Mouse (Mus musculus) heart, embryonic 10.5 days (tissue): ENCODE measurements around the gene Csrp1. TPM values are rescaled to one million over a fixed set of nuclear protein-coding genes. Genes with fewer than 3 reads are reported as not detected.

Experiments
- DNase-seq: peaks from one replicate; pipeline ENCODE4 v3.0.0-alpha.2; 2017; ENCODE audit warnings: low spot score
- H3K27ac ChIP-seq: fragments of 300-500 bp; sonication (generic); 2 replicates; pipeline ENCODE4 v1.5.1; 2016; ENCODE audit warnings: mild to moderate bottlenecking
- H3K27me3 ChIP-seq: fragments of 300-500 bp; sonication (generic); 2 replicates; pipeline ENCODE4 v1.6.1; 2016; ENCODE audit warnings: mild to moderate bottlenecking; ENCODE audit not compliant: poor library complexity, insufficient read depth, severe bottlenecking
- H3K36me3 ChIP-seq: fragments of 300-500 bp; sonication (generic); 2 replicates; pipeline ENCODE4 v1.6.1; 2016; ENCODE audit warnings: mild to moderate bottlenecking, moderate library complexity
- H3K4me1 ChIP-seq: fragments of 300-500 bp; sonication (generic); 2 replicates; pipeline ENCODE4 v1.6.1; 2016; ENCODE audit warnings: mild to moderate bottlenecking
- H3K4me3 ChIP-seq: fragments of 300-500 bp; sonication (generic); 2 replicates; pipeline ENCODE4 v1.5.1; 2016; ENCODE audit warnings: mild to moderate bottlenecking, moderate library complexity
- H3K9me3 ChIP-seq: fragments of 300-500 bp; sonication (generic); 2 replicates; pipeline ENCODE4 v1.6.1; 2016; ENCODE audit warnings: mild to moderate bottlenecking, moderate library complexity
- WGBS: fragments of 180-500 bp; shearing (Covaris S2); methylation state at CpG from one replicate; pipeline ENCODE4 v1.1.7; 2016; 5-methylcytosine and 5-hydroxymethylcytosine counted together
- polyA plus RNA-seq: library from polyadenylated mRNA; unstranded; fragments of >200 nt; fragmentation: Nextera tagmentation; extraction: Ambion mirVana; gene quantifications from 2 replicates; pipeline ENCODE4 v1.2.1, GENCODE M21; 2016

Csrp1 gene
- polyA plus RNA-seq, 1 experiment from 2014 or later, result 202 TPM

GRCm38 (mm10) chr1:135755913-135756312 is 36.1 kb downstream of the Csrp1 start:
- WGBS, result 81% methylated on average over 3 of the region's 3 CpGs
- Histone ChIP-seq H3K9me3 (no peaks in the 10 kb centered on the region), H3K27ac (no peak overlapping the region; the same call in 1 of the 2 replicates), H3K4me1 (peaks cover 17% of the 10 kb centered on the region), H3K27me3 (no peaks in the 10 kb centered on the region), H3K36me3 (peaks cover 15% of the 10 kb centered on the region), H3K4me3 (no peak overlapping the region)
- no peak for DNase-seq

DNA sequence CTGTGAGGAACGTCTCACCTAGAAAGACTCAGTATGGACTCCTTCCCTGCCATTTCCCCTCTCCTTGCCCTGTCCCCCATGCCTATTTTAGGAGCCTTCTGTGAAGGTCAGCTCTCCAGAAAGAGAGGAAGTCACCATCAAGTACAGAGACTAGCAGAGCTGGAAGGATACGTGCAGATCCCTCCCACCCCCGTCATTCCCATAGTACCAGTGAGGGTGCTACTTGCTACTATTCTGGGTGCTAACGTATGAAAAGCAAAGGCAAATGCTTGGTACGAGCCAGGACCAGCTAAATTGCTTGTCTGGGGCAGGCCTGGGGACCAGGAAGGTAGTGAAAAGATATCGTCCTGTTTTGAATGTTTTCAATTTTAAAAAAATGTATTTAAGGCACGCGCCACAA is 37.4 kb downstream of the Csrp1 start:
- H3K27ac ChIP-seq, result peak overlapping the region; percentile 67; the same call in 1 of the 2 replicates
- no peaks in the 10 kb centered on the region for H3K9me3 ChIP-seq
- 56% methylated on average over 8 of the region's 8 CpGs for WGBS

DNA sequence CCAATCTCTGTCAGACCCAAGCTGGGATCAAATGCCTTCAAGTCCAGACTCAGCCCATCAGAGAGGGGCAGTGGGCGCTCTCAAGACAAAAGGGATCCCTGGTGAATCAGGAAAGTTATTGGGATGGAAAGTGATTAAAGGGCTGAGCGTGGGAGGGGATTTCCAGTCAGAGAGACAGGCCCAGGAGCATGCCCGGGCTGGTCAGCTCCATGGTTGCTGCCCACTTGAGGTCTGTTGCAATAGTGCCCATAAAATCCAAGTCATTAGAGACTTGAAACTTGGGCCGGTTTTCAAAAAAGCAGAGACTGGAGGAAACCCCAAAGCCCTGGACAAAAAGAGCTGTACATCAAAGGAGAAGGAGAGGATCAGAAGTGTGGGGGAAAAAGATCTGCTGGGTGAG is 39.8 kb downstream of the Csrp1 start:
- Histone ChIP-seq H3K4me3 (no peak overlapping the region), H3K36me3 (no peaks in the 10 kb centered on the region), H3K27me3 (no peaks in the 10 kb centered on the region), H3K9me3 (no peaks in the 10 kb centered on the region), H3K4me1 (peaks cover 30% of the 10 kb centered on the region), H3K27ac (no peak overlapping the region)
- no peak for DNase-seq
- 80% methylated on average over 4 of the region's 4 CpGs for WGBS

More for the DNA sequence above, 37.4 kb downstream of the Csrp1 start:
- peaks cover 17% of the 10 kb centered on the region for H3K4me1 ChIP-seq
- H3K36me3 ChIP-seq, result peaks cover 1% of the 10 kb centered on the region; the same call in 1 of the 2 replicates
- no peak for DNase-seq
- H3K4me3 ChIP-seq, result no peak overlapping the region
- H3K27me3 ChIP-seq, result no peaks in the 10 kb centered on the region

DNA sequence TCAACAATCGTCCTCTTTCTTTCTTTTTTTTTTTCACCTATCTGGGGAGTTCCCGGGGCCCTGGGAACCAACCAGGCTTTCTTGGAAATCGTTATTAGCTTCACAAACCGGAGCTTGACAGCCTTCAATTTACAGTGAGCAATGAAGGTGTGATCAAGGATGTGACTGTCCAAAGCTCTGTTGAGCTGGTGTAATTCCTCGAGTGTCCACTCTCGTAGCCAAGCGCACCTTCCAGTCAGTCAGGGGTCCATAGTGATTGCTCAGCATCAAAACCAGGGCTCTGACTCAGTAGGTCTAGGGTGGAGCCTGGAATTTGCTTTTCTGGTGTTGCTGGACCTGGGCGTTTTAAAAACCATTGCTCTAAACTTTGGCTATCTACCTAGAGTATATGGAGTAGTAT is 40.4 kb downstream of the Csrp1 start:
- WGBS, result 59% methylated on average over 8 of the region's 8 CpGs
- Histone ChIP-seq H3K36me3 (no peaks in the 10 kb centered on the region), H3K9me3 (no peaks in the 10 kb centered on the region), H3K4me1 (peaks cover 35% of the 10 kb centered on the region), H3K27me3 (no peaks in the 10 kb centered on the region), H3K27ac (no peak overlapping the region), H3K4me3 (no peak overlapping the region)
- no peak for DNase-seq

- 89% methylated on average over 5 of the region's 5 CpGs for WGBS
- DNase-seq, result no peak
- H3K9me3 ChIP-seq, result no peaks in the 10 kb centered on the region
These were observed 41.9 kb downstream of the Csrp1 start for GRCm38 (mm10) chr1:135761728-135762127.

DNA sequence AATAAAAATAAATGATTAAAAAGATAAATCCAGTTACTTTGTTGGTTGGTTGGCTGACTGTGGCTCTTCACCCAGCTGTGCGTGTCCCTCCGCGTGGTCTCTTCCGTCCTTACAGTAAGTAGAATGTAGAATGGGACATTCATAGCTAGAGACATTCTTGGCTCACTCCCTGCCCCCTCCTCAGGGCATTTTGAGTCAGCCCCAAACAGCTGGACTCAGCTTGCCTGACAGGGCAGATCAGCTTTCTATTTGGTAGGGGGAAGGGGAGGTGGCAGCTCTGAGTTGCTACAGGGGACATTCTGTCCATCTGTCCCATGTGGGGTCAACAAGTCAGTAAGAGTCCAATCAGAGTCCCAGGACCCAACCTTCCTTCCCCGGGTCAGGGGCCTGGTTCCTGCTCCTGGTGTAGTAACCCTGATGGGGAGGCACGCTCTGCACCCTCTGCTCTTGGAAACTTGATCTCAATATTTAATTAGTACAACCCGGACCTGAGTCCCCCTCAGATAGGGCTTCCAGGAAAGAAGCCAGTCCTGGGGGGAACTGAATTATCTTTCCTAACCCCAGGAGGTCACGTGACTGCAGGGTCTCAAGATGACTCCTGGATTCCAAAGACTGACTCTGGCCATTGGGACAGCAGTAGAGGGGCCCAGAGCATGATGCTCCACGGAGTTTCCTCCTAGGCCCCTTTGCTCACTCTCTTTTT is 43.8 kb downstream of the Csrp1 start:
- Histone ChIP-seq H3K9me3 (no peaks in the 10 kb centered on the region), H3K27ac (peak overlapping the region; percentile 59), H3K36me3 (peaks cover 6% of the 10 kb centered on the region), H3K27me3 (no peaks in the 10 kb centered on the region), H3K4me3 (no peak overlapping the region), H3K4me1 (peaks cover 53% of the 10 kb centered on the region)
- DNase-seq, result no peak
- WGBS, result 72% methylated on average over 9 of the region's 9 CpGs

More at GRCm38 (mm10) chr1:135761728-135762127, 41.9 kb downstream of the Csrp1 start:
- Histone ChIP-seq H3K4me1 (peaks cover 44% of the 10 kb centered on the region), H3K4me3 (no peak overlapping the region), H3K27me3 (no peaks in the 10 kb centered on the region), H3K27ac (no peak overlapping the region), H3K36me3 (no peaks in the 10 kb centered on the region)

DNA sequence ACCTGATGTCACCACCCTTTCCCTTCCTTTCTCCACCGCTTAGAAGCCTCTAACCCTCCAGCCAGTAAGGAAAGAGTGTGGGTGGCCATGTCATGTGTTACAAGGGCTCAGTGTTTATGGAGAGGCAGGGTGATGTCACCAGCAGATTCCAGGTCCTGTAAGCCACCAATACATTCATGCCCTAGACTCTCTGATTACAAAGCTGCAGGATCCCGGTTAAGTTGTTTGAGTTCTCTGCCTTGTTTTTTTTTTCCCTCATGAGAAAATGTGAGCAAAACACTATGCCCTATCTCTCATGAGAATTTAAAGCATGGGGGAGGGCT is 44.3 kb downstream of the Csrp1 start:
- Histone ChIP-seq H3K27me3 (no peaks in the 10 kb centered on the region), H3K9me3 (no peaks in the 10 kb centered on the region), H3K36me3 (peaks cover 11% of the 10 kb centered on the region), H3K4me1 (peaks cover 58% of the 10 kb centered on the region), H3K4me3 (no peak overlapping the region), H3K27ac (peak overlapping the region; percentile 59; the same call in 1 of the 2 replicates)
- WGBS, result 39% methylated on average over 2 of the region's 2 CpGs
- DNase-seq, result no peak

DNA sequence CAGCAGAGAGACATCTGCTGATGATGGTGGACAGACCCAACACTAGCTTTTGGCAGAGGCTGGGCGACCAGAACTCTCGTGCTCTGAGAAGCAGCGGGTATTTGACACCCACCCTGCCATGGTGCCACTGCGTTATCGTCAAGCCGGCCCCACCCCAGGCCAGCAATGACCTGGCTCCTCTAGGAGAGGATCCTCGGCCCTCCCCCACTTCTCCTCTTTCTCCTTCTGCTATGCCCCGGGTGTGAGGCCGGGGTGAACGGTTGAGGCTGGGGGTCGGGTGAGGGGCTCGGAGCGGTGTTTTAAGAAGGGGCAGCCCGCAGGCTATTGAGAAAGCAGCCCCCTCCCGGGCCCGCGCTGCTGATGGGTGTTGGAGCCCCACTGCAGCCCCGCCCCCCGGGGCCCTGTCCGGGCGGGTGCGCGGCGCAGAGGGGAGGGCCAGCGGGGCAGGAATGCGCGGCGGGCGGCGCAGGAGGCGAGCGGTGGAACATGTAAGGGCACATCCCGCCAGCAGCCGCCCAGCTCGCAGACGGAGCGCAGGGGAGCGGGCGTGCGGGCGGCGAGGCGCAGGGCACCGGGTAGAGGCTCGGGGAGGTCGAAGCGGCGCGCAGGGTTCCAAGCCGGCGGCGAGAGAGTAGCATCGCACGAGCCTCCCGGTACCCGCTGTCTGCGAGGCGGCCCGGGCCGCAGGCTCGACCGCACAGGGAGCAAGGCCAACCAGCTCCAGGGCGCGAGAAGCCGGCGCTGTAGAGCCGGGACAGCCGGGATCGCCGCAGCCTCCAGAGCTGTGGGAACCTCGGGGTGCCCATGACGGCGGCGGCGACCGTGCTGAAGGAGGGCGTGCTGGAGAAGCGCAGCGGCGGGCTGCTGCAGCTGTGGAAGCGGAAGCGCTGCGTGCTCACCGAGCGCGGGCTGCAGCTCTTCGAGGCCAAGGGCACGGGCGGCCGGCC is 46.1 kb downstream of the Csrp1 start, which contains the start of gene Phlda3:
Gene Phlda3, plus strand, starts transcription at position 475 of the 947 bp plus-strand sequence.
- Histone ChIP-seq H3K27ac (peak within 1 kb of the TSS; percentile 97), H3K27me3 (no peaks in the 10 kb centered on the region), H3K4me3 (peak within 1 kb of the TSS; percentile 70), H3K4me1 (peaks cover 74% of the 10 kb centered on the region), H3K36me3 (peaks cover 24% of the 10 kb centered on the region), H3K9me3 (no peaks in the 10 kb centered on the region)
- 1% methylated on average over 90 of the region's 90 CpGs for WGBS
- DNase-seq, result peak; percentile 89

GRCm38 (mm10) chr1:135766592-135767306 is 46.9 kb downstream of the Csrp1 start:
- no peaks in the 10 kb centered on the region for H3K27me3 ChIP-seq
- H3K9me3 ChIP-seq, result no peaks in the 10 kb centered on the region
- H3K27ac ChIP-seq, result peak overlapping the region; percentile 97
- H3K4me1 ChIP-seq, result peaks cover 82% of the 10 kb centered on the region
- H3K36me3 ChIP-seq, result peaks cover 24% of the 10 kb centered on the region
- DNase-seq, result no peak
- WGBS, result 22% methylated on average over 30 of the region's 30 CpGs
- peak overlapping the region; percentile 70 for H3K4me3 ChIP-seq

DNA sequence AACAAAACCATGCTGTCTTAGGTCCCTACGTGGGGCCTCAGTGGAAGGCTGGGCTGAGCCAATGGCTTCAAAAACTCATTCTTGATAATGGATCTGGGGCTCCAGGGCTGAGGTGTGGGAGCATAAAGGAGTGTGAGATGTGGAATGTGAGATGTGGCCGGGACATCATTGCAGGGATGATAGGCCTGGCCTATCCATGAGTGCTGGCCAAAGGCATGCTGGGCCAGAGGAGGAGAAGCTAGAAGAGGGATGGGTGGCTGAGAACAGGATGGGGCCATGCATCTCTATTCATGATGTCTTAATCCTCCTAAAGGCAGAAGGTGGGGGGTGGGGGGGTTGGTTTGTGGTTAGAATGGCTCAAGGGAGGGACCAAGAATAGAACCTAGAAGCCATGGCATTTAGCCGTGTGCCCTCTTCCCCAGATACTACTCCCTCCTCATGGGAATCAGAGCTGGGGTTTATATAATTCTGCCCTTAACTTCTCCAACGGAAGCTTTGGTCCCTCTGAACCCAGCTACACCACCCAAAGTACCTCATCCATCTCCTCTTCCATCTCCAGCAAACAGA is 47.5 kb downstream of the Csrp1 start:
- Histone ChIP-seq H3K27ac (peak overlapping the region; percentile 97), H3K9me3 (no peaks in the 10 kb centered on the region), H3K27me3 (no peaks in the 10 kb centered on the region), H3K36me3 (peaks cover 24% of the 10 kb centered on the region), H3K4me3 (peak overlapping the region; percentile 70), H3K4me1 (peaks cover 82% of the 10 kb centered on the region)
- WGBS, result 59% methylated on average over 4 of the region's 4 CpGs
- DNase-seq, result no peak

DNA sequence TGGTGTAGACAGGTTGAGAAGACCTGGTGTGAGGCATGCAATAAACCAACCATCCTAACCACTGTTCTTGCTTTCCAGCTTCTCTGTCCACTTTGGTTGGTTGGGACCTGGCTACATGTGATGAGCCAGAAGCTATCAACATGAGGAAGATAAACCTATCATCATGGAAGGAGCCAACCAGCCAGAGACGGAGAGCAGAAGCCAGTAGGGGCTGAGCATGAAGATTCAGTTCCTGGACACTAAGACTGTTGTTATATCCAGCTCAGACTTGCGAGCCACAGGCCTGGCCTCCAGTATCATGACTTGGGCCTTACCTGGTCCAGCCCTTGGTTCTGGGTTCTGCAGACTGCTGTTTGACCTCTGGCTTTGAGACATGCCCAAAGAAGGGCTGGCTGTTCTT is 48.5 kb downstream of the Csrp1 start:
- Histone ChIP-seq H3K36me3 (peaks cover 24% of the 10 kb centered on the region), H3K27ac (no peak overlapping the region), H3K4me3 (peak overlapping the region; percentile 70; the same call in 1 of the 2 replicates), H3K27me3 (no peaks in the 10 kb centered on the region), H3K4me1 (peaks cover 86% of the 10 kb centered on the region), H3K9me3 (no peaks in the 10 kb centered on the region)
- DNase-seq, result no peak
- 54% methylated on average over 2 of the region's 2 CpGs for WGBS

DNA sequence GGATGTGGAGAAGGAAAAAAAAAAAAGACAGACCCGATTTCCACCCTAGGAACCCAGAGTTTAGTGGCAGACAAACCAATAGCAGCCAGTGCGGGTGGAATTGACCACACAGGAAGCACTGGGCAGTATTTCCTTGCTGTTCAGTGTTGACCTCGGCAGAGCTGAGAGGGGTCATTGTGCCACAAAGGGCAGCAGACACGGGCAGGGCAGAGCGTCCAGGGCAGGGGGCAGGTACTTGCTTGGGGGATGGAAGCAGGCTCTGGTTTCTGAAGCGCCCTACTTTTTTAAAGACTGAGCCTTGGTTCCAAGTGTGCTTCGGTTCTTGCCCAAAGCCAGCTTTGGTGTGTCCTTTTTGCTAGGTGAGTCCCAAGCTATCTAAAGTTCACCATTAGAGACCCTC is 50.4 kb downstream of the Csrp1 start:
- no peaks in the 10 kb centered on the region for H3K27me3 ChIP-seq
- H3K4me1 ChIP-seq, result peaks cover 67% of the 10 kb centered on the region
- WGBS, result 69% methylated on average over 7 of the region's 7 CpGs
- DNase-seq, result no peak
- H3K4me3 ChIP-seq, result no peak overlapping the region
- no peaks in the 10 kb centered on the region for H3K9me3 ChIP-seq
- peak overlapping the region; percentile 37; the same call in 1 of the 2 replicates for H3K27ac ChIP-seq
- peaks cover 24% of the 10 kb centered on the region for H3K36me3 ChIP-seq
